Mouse (Mus musculus): ENCODE results near the gene Orm3. TPM values are rescaled to one million over a fixed set of nuclear protein-coding genes. Genes with fewer than 3 reads are reported as not detected.

The Orm3 gene
- polyA plus RNA-seq (2014; fragmentation: Illumina TruSeq; extraction: RNeasy Lipid Tissue Mini Kit (QIAGEN cat#74804); ENCODE audit: insufficient read depth, low read depth, low replicate concordance), result 0.92 TPM

DNA sequence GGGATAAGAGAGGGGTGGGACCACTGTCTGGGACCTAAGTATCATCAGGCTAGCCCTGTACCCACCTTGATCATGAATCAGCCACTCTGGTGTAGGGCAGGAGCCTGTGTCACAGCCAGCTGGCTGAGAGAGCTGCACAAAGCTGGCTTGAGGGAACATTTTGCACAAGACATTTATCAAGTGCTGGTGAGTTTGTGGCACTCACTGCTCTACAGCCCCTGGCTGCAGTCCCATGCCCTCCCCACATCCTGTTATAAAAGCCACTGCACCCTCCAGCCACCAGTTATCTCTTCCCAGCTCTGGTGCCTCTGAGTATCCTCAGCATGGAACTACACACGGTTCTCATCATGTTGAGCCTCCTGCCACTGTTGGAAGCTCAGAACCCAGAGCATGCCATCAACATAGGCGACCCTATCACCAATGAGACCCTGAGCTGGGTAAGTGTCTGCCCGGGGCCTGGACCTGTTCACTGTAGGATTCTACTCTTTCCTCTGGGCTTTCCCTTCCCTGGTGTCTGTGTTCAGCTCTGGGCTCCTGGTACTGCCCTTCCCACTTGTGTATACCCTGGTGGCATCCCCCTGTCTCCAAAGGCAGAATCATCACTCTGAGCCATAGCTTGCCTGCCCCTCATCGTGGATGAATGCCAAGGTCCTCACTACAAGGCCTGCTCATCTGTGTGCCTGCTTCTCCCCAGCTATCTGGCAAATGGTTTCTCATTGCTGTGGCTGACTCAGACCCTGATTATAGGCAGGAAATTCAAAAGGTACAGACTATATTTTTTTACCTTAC, at the start of gene Orm3:
Gene Orm3, plus strand, starts transcription at position 286 of the 789 bp plus-strand sequence.

DNA sequence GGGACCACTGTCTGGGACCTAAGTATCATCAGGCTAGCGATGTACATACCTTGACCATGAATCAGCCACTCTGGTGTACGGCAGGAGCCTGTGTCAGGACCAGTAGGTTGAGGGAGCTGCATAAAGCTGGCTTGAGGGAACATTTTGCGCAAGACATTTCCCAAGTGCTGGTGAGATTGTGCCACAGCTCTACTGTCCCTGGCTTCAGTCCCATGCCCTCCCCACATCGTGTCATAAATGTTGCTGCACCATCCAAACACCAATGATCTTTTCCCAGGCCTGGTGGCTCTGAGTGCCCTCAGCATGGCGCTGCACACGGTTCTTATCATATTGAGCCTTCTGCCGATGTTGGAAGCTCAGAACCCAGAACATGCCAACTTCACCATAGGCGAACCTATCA, 11.7 kb upstream of the Orm3 start, which contains the start of gene Orm1:
Gene Orm1, plus strand, starts transcription at position 266 of the 400 bp plus-strand sequence.

DNA sequence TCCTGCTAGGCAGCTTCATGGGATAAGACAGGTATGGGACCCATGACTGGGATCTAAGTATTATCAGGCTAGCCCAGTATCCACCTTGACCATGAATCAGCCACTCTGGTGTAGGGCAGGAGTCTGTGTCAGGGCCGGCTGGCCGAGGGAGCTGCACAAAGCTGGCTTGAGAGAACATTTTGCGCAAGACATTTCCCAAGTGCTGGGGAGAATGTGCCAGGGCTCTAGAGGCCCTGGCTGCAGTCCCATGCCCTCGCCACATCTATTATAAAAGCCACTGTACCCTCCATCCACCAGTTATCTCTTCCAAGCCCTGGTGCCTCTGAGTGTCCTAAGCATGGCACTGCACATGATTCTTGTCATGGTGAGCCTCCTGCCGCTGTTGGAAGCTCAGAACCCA, 6.2 kb downstream of the Orm3 start, which contains the start of gene Orm2:
Gene Orm2, plus strand, starts transcription at position 300 of the 400 bp plus-strand sequence.

DNA sequence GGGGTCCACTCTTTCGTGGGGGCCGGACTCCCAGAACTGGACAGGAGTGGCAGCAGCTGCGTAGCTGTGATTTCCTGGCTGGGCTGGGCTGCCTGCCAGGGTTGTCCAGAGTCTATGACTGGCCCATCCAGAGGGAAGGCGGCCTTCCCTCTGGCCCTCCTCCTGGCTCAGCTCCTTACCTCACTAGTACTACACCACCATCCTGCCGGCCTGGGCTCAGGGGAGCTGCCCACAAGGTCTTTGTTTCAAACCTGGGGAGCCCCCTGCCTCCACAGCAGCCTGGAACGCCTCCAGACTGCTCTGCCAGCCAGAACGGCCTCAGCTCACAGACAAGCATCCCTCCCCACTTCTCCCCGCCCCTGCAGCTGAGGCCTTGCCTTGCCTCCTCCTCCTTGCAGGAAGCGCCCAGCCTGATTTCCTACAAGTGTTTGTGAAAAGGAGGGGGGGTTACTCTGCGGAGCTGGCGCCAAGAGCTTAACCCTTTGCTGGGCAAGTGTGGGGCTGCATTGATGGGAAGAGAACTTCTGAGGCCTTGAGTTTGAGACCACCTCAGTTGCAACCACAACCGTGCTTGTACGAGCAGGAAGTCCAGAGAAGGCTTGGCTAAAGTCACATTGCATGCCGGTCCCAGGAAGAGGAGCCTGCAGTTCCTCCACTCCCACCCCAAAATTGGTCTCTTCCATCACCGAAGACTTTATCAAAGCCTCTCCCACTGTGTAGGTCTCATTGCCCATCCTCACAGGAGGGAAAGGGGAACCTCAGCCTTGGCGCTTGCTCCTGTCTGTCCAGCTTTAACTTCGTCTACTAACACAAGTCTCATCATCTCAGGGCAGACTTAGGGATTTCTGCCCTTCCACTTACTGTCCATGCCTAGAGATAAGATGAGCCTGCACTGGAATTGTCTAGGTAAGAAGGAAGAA, 47.3 kb downstream of the Orm3 start, which contains the start of gene Akna:
Gene Akna, minus strand, starts transcription at position 315 of the 920 bp plus-strand sequence.

Other genes starting within 250 kb of the Orm3 start
- gene Ambp, start 201.4 kb upstream of the Orm3 start, polyA plus RNA-seq (2014; fragmentation: Illumina TruSeq; extraction: RNeasy Lipid Tissue Mini Kit (QIAGEN cat#74804); ENCODE audit: insufficient read depth, low read depth, low replicate concordance), result 0.19 TPM
- gene Kif12, start 184.0 kb upstream of the Orm3 start, polyA plus RNA-seq (2014; fragmentation: Illumina TruSeq; extraction: RNeasy Lipid Tissue Mini Kit (QIAGEN cat#74804); ENCODE audit: insufficient read depth, low read depth, low replicate concordance), result not detected
- 3.7 TPM for gene Col27a1, start 142.2 kb upstream of the Orm3 start, polyA plus RNA-seq (2014; fragmentation: Illumina TruSeq; extraction: RNeasy Lipid Tissue Mini Kit (QIAGEN cat#74804); ENCODE audit: insufficient read depth, low read depth, low replicate concordance)
- 8.2 TPM for gene Orm1, start 11.6 kb upstream of the Orm3 start, polyA plus RNA-seq (2014; fragmentation: Illumina TruSeq; extraction: RNeasy Lipid Tissue Mini Kit (QIAGEN cat#74804); ENCODE audit: insufficient read depth, low read depth, low replicate concordance)
- gene Orm2, start 6.3 kb downstream of the Orm3 start, polyA plus RNA-seq (2014; fragmentation: Illumina TruSeq; extraction: RNeasy Lipid Tissue Mini Kit (QIAGEN cat#74804); ENCODE audit: insufficient read depth, low read depth, low replicate concordance), result not detected
- 11.0 TPM for gene Akna, start 47.2 kb downstream of the Orm3 start, polyA plus RNA-seq (2014; fragmentation: Illumina TruSeq; extraction: RNeasy Lipid Tissue Mini Kit (QIAGEN cat#74804); ENCODE audit: insufficient read depth, low read depth, low replicate concordance)
- 1.6 TPM for gene Whrn, start 139.8 kb downstream of the Orm3 start, polyA plus RNA-seq (2014; fragmentation: Illumina TruSeq; extraction: RNeasy Lipid Tissue Mini Kit (QIAGEN cat#74804); ENCODE audit: insufficient read depth, low read depth, low replicate concordance)
- gene Atp6v1g1, start 188.6 kb downstream of the Orm3 start, polyA plus RNA-seq (2014; fragmentation: Illumina TruSeq; extraction: RNeasy Lipid Tissue Mini Kit (QIAGEN cat#74804); ENCODE audit: insufficient read depth, low read depth, low replicate concordance), result 276 TPM
- gene Tmem268, start 202.6 kb downstream of the Orm3 start, polyA plus RNA-seq (2014; fragmentation: Illumina TruSeq; extraction: RNeasy Lipid Tissue Mini Kit (QIAGEN cat#74804); ENCODE audit: insufficient read depth, low read depth, low replicate concordance), result 5.9 TPM
- not detected for gene Gm11213, start 249.1 kb downstream of the Orm3 start, polyA plus RNA-seq (2014; fragmentation: Illumina TruSeq; extraction: RNeasy Lipid Tissue Mini Kit (QIAGEN cat#74804); ENCODE audit: insufficient read depth, low read depth, low replicate concordance)